Mouse (Mus musculus) intestine, embryonic 15.5 days (tissue): ENCODE results near the gene Gm21093. TPM values are rescaled to one million over a fixed set of nuclear protein-coding genes. Genes with fewer than 3 reads are reported as not detected.
"Not testable (repeated sequence)": the region's sequence is repeated elsewhere in the genome, so short reads cannot be mapped to it uniquely, and the experiment has no call there.

Experiments used
- ATAC-seq: fragments of 200-750 bp; cut with Nextera tagmentation; 2 replicates; pipeline ENCODE4 v1.8.0; 2017; ENCODE audit warnings: moderate TSS enrichment, moderate library complexity
- H3K27ac ChIP-seq: fragments of 300-500 bp; sonication (generic); 2 replicates; pipeline ENCODE4 v1.5.1; 2015; ENCODE audit warnings: mild to moderate bottlenecking, inconsistent platforms
- H3K27me3 ChIP-seq: fragments of 300-500 bp; sonication (generic); replicated peaks from 2 replicates; pipeline ENCODE4 v1.6.1; 2015; ENCODE audit warnings: inconsistent platforms
- H3K36me3 ChIP-seq: fragments of 300-500 bp; sonication (generic); 2 replicates; pipeline ENCODE4 v1.6.1; 2015; ENCODE audit warnings: inconsistent platforms
- H3K4me1 ChIP-seq: fragments of 300-500 bp; sonication (generic); replicated peaks from 2 replicates; pipeline ENCODE4 v1.6.1; 2015; ENCODE audit warnings: inconsistent platforms
- H3K4me2 ChIP-seq: fragments of 300-500 bp; sonication (generic); replicated peaks from 2 replicates; pipeline ENCODE4 v1.6.1; 2015; ENCODE audit warnings: mild to moderate bottlenecking, inconsistent platforms
- H3K4me3 ChIP-seq: fragments of 300-500 bp; sonication (generic); replicated peaks from 2 replicates; pipeline ENCODE4 v1.5.1; 2015; ENCODE audit warnings: inconsistent platforms
- H3K9ac ChIP-seq: fragments of 300-500 bp; sonication (generic); 2 replicates; pipeline ENCODE4 v1.6.1; 2015; ENCODE audit warnings: inconsistent platforms
- H3K9me3 ChIP-seq: fragments of 300-500 bp; sonication (generic); 2 replicates; pipeline ENCODE4 v1.6.1; 2016; ENCODE audit warnings: inconsistent platforms
- WGBS: fragments of 180-500 bp; shearing (Covaris S2); methylation state at CpG from one replicate; pipeline ENCODE4 v1.1.7; 2015; 5-methylcytosine and 5-hydroxymethylcytosine counted together
- polyA plus RNA-seq: library from polyadenylated mRNA; unstranded; fragments of >200 nt; fragmentation: Nextera tagmentation; extraction: Ambion mirVana; gene quantifications from 2 replicates; pipeline ENCODE4 v1.2.1, GENCODE M21; 2015

Gene Gm21093
- 0.10 TPM in 1 of 2 replicates, not detected in the other for polyA plus RNA-seq

DNA sequence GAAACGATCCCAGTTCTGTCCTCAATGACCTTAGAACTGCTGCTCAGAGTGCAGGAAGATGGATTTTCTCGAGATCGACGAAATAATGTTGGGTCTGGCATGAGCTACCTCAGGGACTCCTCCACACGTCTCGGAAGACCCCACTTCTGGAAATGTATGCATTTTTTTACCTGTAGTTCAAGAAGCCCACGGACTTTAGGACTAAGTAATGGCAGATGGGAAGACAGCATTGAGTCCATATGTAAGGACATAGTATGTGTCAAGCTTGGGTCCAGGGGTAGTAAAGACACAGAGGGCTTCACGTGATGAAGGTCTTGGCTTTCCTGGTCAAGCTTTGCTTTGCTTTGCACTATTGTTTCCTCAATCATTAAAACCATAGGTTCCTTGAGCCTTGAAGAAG is at the start of gene Gm21093:
Gm21093 (minus strand) TSS at position 101 of the 400 bp plus-strand sequence.
- H3K9ac ChIP-seq, H3K4me3 ChIP-seq, H3K9me3 ChIP-seq, H3K4me1 ChIP-seq, H3K27me3 ChIP-seq, H3K27ac ChIP-seq, H3K4me2 ChIP-seq, H3K36me3 ChIP-seq, ATAC-seq: not testable (repeated sequence)
- no CpG with 5 or more reads among the region's 8 CpGs for WGBS

Other genes with a start within 250 kb of the Gm21093 start
- gene Gm21541, start 131.1 kb downstream of the Gm21093 start, polyA plus RNA-seq, result 16.9 and 31.6 TPM in 2 replicates
- 0.70 and 1.5 TPM in 2 replicates for gene Gm20878, start 93.2 kb downstream of the Gm21093 start, polyA plus RNA-seq
- gene Fam205a4, start 68.7 kb downstream of the Gm21093 start, polyA plus RNA-seq, result 0.15 and 0.20 TPM in 2 replicates
- gene Gm3893, start 56.5 kb upstream of the Gm21093 start, polyA plus RNA-seq, result not detected in 2 replicates
- 13.7 TPM in 1 of 2 replicates, not detected in the other for gene Gm13304, start 80.1 kb upstream of the Gm21093 start, polyA plus RNA-seq
- not detected in 2 replicates for gene Gm13306, start 118.7 kb upstream of the Gm21093 start, polyA plus RNA-seq
- gene Gm13305, start 133.9 kb upstream of the Gm21093 start, polyA plus RNA-seq, result not detected in 2 replicates
- gene Gm10600, start 205.9 kb upstream of the Gm21093 start, polyA plus RNA-seq, result not detected in 2 replicates
- gene Ccl21b, start 221.0 kb upstream of the Gm21093 start, polyA plus RNA-seq, result not detected in 2 replicates